Mouse (Mus musculus) frontal cortex, postnatal 14 days (tissue): ENCODE measurements at regions not wholly inside any gene's neighbourhood (a gene's known extent, or its start where the extent isn't known, plus 50 kb on each side); places are given as distances from the start of the nearest gene placed in this dataset.

Experiments
- DNase-seq, 2 experiments: peaks; one replicate each; pipeline ENCODE4 v3.0.0; 2022; ENCODE audit warnings: low spot score in 2 of 2

- no peak for DNase-seq
These were observed 158.1 kb upstream of the Gm5148 start for GRCm38 (mm10) chr3:37882417-37882816.

GRCm38 (mm10) chr3:37881016-37881415, 156.7 kb upstream of the Gm5148 start:
- no peak for DNase-seq

DNA sequence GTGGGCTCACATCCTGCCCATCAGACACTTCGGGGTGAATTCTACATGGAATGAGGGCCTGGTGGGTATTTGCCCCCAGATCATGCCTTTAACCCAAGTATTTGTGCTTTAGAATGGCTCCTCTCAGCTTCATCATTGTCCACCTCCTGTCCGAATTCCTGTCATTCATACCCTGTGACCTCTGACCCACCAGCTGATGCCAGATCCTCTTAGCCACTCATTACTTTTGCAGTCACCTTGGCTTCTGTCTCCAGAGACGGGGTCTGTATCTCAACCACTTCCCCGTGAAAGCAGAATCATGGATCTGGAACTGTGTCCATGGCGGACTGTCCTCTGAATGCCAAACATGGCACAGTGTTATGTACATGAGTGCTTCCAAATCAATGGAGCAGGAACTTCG, 154.8 kb upstream of the Gm5148 start:
- DNase-seq: no peak

- no peak for DNase-seq
These were observed 151.9 kb upstream of the Gm5148 start for GRCm38 (mm10) chr3:37876016-37876765.

DNA sequence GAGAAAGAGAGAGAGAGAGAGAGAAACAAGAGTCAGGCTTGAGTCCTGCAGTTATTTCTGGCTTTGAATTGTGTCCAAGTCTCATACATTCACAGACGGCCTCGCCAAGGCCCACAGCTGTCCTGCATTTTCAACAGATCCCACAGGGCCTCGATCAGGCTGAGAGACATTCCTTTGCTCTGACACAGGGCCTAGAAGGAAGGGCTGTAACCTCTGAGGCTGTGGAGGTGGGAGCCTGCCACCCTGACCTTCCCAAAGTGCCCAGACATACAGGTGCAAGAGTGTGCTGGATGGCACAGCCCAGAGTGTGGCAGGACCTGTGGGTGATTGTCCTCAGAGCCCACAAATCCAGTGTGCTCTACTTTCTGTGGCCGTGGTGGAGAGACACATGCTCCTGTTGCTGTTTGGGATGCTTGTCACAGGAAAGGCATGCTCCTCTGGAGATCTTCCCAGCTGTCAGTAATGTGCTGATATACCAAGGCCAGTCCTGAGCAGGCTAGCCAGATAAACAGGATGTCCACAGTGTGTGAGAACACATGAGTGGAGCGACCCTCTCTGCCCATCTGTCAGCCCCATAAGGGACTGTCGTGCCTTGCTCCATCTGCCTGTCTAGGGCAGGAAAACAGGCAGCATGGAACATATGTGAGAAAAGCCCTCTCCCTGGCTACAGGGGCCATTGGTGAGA, 151.2 kb upstream of the Gm5148 start:
- no peak for DNase-seq

GRCm38 (mm10) chr3:37874864-37875263, 150.6 kb upstream of the Gm5148 start:
- DNase-seq: no peak

DNA sequence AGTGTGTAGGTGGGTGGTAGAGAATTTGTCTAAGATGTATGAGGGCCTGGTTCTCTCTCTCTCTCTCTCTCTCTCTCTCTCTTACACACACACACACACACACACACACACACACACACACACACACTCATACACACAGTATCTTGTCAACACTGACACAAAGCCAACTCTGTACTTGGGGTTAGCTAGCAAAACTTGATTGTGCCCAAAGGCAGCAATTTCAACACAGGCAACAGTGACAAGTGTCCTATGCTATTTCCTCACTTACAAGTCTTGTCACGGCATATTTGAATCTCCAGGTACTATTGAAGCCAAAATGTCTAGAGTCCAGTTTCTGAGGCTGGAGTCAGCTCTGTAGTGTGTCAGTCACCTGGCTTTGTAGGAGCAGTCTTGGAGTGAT, 150.1 kb upstream of the Gm5148 start:
- no peak for DNase-seq

DNA sequence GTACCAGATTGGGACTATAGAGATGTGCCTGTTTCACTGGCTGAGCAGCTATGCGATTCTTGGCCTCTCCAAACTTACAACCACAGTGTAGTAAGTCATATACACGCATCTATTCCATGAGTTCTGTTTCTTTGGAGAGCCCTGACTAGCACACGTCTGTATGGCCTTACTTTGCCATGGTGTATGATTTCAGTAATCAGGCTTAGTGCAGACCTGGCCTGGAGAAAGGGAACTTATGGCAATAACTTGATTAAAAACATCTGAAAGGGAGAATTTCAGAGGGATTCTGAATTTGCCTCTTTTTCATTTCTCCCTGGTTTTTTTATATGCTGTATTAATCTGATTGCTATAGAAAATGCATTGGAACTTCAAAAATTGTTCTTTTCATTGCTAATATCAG, 148.0 kb upstream of the Gm5148 start:
- DNase-seq: no peak

DNA sequence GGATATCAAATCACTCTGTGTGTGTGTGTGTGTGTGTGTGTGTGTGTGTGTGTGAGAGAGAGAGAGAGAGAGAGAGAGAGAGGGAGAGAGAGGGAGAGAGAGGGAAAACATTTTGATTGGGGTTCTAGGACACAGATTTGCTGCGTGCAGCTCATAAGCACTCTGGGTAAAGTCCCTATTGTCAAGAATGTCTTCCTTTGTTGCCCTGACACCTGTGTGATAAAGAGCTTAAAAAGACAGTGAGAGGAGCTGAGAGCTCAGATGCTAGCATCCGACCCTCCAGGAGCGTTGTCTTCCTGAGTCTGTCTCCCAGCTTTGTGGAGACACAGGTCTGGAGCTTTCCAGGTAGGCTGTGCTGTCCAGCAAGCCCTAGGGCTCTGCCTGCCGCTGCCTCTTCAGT, 146.8 kb upstream of the Gm5148 start:
- DNase-seq: no peak

- no peak for DNase-seq
These were observed 144.2 kb upstream of the Gm5148 start for GRCm38 (mm10) chr3:37868454-37868853.

GRCm38 (mm10) chr3:37862756-37863155, 138.5 kb upstream of the Gm5148 start:
- DNase-seq: no peak

DNA sequence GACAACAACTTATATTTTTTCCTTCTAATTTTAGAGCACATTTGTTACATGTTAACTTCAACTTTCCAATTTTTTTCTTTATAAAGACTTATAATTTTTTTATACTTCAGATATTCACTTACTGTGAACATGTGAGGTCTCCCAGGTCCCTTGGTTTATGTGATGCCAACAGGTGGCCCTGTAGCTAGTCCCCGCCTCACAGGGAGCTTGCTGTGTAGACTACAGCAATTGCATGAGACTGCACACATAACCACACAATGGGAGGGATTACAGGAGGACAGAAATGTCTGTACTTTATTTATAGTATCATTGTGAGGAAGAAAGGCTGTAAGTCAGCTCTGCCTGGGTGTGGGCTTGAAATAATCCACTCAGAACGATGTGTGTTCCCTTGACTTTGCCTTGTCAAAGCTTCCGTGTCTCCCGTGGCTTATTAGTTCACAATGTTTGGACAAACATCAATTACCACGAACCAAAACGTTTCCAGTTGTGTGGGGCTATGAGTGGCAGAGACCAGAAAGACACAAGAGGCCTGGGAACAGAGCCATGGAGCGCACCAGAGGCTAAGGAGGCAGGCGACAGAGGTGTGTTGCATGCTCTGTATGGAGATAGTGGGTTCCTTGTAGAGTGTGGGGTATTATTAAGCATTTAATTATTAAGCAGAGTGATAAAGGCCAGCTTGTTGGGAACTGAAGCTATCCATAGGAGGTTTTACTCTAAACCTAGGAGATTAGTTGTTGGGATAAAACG, 136.6 kb upstream of the Gm5148 start:
- DNase-seq: no peak

DNA sequence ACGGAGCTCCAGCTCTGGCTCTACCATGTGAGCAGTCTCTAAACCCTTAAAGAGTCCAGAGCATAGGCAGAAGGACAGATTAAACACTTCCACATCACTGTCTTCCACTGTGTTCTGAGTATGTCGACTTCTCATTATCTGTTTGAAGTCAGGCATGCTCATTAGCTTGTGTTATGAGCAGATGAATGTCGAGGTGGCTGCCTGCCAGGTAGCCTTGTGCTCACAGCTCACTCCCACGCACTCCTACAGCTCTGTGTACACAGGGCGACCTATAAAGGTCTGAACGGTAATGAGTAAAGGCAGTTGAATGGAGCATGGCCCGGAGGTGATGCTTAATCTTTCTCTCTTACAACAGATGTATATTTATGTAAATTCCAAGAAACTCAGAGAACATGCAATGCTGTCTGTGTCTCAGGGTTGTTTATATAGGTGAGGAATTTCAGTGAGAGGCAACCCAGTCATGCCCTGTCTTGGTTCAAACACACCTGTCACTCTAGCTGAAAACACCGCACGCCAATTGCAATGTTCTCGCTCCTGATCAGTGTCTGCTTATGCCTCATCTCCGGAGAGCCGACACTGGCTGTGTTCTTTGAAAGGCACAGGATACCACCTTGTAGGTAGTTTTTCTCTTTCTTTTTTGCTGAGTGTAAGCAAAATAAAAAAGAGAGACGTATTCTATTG, 135.9 kb upstream of the Gm5148 start:
- DNase-seq: no peak

- no peak for DNase-seq
These were observed 134.5 kb upstream of the Gm5148 start for GRCm38 (mm10) chr3:37858624-37859302.

- no peak for DNase-seq
These were observed 122.1 kb upstream of the Gm5148 start for GRCm38 (mm10) chr3:37846191-37847003.

DNA sequence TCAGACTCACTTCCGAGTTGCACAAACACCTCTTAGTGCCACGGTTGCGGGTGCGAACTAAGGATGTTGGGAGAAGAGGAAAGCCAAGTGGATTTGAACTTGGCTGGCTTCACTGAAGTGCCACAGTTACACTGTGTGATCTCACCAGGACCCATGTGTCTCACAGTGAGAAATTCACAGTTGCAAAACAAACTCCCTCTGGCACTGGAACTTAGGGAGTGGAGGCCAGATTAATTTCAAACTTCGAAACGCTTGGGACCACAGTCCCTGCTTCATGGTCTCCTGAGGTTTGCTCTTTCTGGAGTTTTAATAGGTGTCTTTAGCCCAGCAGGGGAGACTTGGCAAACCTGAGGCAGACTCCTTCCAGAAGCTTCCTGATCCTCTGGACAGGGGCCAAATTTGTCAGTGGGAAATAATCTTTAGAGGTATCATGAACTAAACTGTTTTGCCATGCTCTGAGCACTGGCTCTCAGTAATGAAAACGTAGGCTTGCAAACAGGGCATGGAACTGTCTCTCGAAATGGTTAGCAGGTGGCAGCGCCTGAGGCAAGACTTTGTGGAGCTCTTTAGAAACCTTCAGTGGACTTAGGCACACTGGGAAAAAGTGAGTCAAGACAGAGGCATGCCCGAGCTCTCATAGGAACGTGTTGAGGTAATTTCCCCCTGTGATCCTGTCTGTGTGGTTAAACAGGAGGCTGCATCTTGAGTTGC, 121.2 kb upstream of the Gm5148 start:
- no peak for DNase-seq

DNA sequence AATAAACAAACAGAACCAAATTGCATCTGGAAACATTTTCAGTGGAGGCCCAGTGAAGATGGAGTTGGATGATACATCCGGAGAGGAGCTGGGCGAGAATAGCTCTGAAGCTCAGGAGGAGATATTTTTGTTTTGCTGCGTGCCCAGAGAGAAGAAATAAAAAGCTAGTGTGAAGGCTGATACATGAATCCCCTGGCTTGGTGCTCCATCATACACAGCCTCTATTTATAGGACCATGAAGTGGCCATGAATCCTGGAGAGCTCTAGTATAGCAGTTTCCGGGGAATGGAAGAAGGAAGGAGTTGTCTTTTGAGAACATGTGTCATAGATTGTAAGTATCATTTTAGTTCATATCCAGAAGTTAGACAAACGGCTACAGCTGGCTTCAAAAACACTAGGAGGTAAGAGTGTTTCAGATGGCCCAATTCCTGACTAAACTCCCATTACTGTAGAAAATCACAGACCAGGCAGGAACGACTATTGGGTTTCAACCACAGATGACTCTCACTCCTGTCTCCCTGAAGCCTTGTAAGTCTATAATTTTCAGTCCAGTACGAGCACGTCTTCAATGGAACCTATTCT, 120.5 kb upstream of the Gm5148 start:
- DNase-seq: no peak

DNA sequence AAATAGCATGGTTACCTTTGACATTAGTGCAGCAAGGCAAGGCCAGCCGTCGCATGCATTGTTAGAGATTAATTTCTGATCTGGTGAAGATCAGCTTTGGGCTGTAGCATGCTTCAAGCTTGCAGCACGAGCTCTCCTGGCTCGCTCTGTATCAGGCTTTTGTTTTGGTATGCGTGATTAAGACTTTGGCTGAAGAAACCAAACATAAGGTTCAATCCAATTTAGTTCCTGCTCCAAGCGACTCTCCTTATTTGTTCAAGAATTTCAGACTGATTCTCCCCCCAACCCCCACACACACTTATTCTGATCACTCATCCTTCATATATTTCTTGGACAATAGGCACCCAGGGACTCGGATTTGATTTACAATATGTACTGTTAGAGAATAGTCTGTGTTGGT, 118.0 kb upstream of the Gm5148 start:
- no peak for DNase-seq

GRCm38 (mm10) chr3:37838896-37839295, 114.6 kb upstream of the Gm5148 start:
- no peak for DNase-seq

DNA sequence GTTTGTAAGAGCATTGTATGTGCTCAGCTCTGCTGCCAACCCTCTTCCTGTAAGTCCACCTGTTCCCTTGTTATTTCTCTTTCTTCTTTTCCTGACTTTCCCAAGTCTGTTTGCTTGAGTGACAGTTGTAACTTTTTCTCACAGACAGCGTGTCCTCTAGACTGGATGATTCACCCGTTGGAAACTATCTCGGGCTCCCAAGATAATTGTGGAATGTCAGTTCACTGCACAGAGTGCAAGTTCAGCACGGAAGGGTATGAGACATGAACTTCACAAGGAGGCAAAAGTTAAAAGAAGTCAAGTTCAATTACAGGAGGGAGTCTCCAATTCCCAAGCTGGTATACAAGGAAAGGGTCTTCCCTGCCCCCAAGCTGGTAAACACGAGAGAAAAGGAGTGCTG, 112.5 kb upstream of the Gm5148 start:
- DNase-seq: no peak
